Mouse (Mus musculus): ENCODE data around the gene Cttn. TPM values are rescaled to one million over a fixed set of nuclear protein-coding genes. Genes with fewer than 3 reads are reported as not detected.

Gene Cttn
- 177 and 180 TPM in 2 replicates for polyA plus RNA-seq (2014; fragmentation: Nextera tagmentation; extraction: Ambion mirVana)

DNA sequence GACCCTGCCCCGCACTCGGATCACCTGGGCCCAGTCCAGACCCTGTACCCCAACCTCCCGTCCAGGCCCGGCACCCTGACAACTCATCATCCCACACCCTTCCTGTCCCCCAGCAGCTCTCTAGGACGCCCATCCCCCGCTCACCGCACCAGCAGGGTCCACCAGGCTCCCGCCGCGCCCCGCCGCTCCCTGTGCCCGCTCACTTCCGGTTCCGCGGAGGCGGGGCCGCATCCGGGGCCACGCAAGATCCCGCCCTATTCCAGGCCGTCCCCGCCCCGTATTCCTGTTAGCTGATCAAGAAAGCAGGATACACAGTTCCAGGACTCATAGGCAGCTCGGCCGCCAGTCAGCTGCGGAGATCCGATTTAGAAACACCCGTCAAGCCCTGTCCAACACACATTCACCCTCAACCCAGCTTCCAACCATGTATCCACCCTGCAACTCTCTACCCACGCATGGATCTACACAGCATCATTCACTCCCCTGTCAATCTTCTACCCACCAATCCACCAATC, at the start of gene Cttn:
Gene Cttn (minus strand): TSS at position 465 of the 515 bp plus-strand sequence.
- peak; percentile 92 for ATAC-seq (ENCODE audit: insufficient number of reproducible peaks, insufficient read depth, low FRiP score, low read depth)
- Histone ChIP-seq H3K4me3 (ENCODE audit: low read depth, low read length) (peak within 1 kb of the TSS; percentile 90), H3K9me3 (ENCODE audit: control insufficient read depth, low read depth, low read length) (no peaks in the 10 kb centered on the region), H3K27ac (ENCODE audit: low read length) (peak within 1 kb of the TSS; percentile 84), H3K27me3 (ENCODE audit: control insufficient read depth, insufficient read depth, low read length) (no peaks in the 10 kb centered on the region), H3K36me3 (ENCODE audit: control insufficient read depth, insufficient read depth, low read length) (peaks cover 1% of the 10 kb centered on the region), H3K4me2 (replicated peaks; ENCODE audit: low read depth, low read length) (peak within 1 kb of the TSS; percentile 74), H3K4me1 (ENCODE audit: control insufficient read depth, insufficient read depth, low read length) (peaks cover 8% of the 10 kb centered on the region; the same call in 1 of the 2 replicates), H3K9ac (replicated peaks; ENCODE audit: low read depth, low read length) (peak within 1 kb of the TSS; percentile 94)
- WGBS: under 1% methylated on average over 28 of the region's 30 CpGs

GRCm38 (mm10) chr7:144519852-144520251, 49.0 kb upstream of the Cttn start:
- Histone ChIP-seq H3K4me2 (replicated peaks; ENCODE audit: low read depth, low read length) (no peak overlapping the region), H3K27ac (ENCODE audit: low read length) (no peak overlapping the region), H3K27me3 (ENCODE audit: control insufficient read depth, insufficient read depth, low read length) (no peaks in the 10 kb centered on the region), H3K4me3 (ENCODE audit: low read depth, low read length) (no peak overlapping the region), H3K4me1 (ENCODE audit: control insufficient read depth, insufficient read depth, low read length) (no peaks in the 10 kb centered on the region), H3K9ac (replicated peaks; ENCODE audit: low read depth, low read length) (no peak overlapping the region), H3K9me3 (ENCODE audit: control insufficient read depth, low read depth, low read length) (no peaks in the 10 kb centered on the region), H3K36me3 (ENCODE audit: control insufficient read depth, insufficient read depth, low read length) (peaks cover 30% of the 10 kb centered on the region)
- no peak for ATAC-seq (ENCODE audit: insufficient number of reproducible peaks, insufficient read depth, low FRiP score, low read depth)
- WGBS: 94% methylated on average over 5 of the region's 5 CpGs

- Histone ChIP-seq H3K36me3 (ENCODE audit: control insufficient read depth, insufficient read depth, low read length) (peaks cover 59% of the 10 kb centered on the region), H3K4me1 (ENCODE audit: control insufficient read depth, insufficient read depth, low read length) (no peaks in the 10 kb centered on the region), H3K9me3 (ENCODE audit: control insufficient read depth, low read depth, low read length) (no peaks in the 10 kb centered on the region), H3K4me2 (replicated peaks; ENCODE audit: low read depth, low read length) (no peak overlapping the region), H3K4me3 (ENCODE audit: low read depth, low read length) (no peak overlapping the region), H3K27me3 (ENCODE audit: control insufficient read depth, insufficient read depth, low read length) (no peaks in the 10 kb centered on the region), H3K9ac (replicated peaks; ENCODE audit: low read depth, low read length) (no peak overlapping the region), H3K27ac (ENCODE audit: low read length) (no peak overlapping the region)
- no peak for ATAC-seq (ENCODE audit: insufficient number of reproducible peaks, insufficient read depth, low FRiP score, low read depth)
- WGBS: 83% methylated on average over 5 of the region's 5 CpGs
These were observed 45.9 kb upstream of the Cttn start for GRCm38 (mm10) chr7:144516711-144517110.

DNA sequence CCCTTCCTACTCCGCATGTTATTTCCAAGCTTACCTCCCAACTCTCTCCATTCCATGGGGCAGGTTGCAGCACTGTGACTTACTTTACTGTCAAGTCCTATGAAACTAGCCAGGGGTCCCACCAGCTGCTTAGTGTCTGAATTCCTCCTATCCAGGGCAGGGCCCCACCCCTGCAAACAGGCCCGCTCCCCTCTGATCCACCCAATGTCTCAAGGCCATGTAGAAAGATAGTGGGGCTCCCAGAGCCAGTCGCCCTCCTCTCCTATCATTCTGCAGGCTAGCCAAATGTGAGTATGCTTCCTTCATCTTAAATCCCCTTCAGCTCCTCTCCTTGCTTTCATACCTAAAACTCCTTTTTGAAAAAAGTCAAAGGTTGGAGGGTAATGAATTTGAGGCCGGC, 38.3 kb upstream of the Cttn start:
- H3K4me2 ChIP-seq (replicated peaks; ENCODE audit: low read depth, low read length): no peak overlapping the region
- H3K4me3 ChIP-seq (ENCODE audit: low read depth, low read length): no peak overlapping the region
- no peak overlapping the region for H3K27ac ChIP-seq (ENCODE audit: low read length)
- no peak overlapping the region for H3K9ac ChIP-seq (replicated peaks; ENCODE audit: low read depth, low read length)
- 90% methylated on average over 4 of the region's 4 CpGs for WGBS
- ATAC-seq (ENCODE audit: insufficient number of reproducible peaks, insufficient read depth, low FRiP score, low read depth): no peak
- no peaks in the 10 kb centered on the region for H3K27me3 ChIP-seq (ENCODE audit: control insufficient read depth, insufficient read depth, low read length)
- peaks cover 82% of the 10 kb centered on the region for H3K36me3 ChIP-seq (ENCODE audit: control insufficient read depth, insufficient read depth, low read length)
- H3K4me1 ChIP-seq (ENCODE audit: control insufficient read depth, insufficient read depth, low read length): no peaks in the 10 kb centered on the region
- no peaks in the 10 kb centered on the region for H3K9me3 ChIP-seq (ENCODE audit: control insufficient read depth, low read depth, low read length)

DNA sequence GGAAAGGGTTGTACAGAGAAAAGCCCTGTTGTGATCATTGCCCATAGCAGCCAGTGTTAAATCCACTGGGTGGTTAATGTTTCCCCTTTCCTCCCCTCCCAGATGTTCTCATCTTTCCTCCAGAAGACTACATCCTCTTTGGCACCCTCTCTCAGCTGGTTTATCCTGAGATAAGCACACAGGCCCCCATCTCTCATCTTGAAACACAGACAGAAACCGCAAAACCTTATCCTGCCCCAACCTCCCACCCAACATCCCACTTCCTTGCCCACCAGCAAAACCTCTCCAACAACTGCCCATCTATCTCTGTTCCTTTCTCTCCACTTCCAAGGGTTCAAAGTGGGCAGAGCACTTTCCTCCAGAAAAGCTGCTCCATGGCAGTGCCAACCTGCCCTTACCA, 36.0 kb upstream of the Cttn start:
- H3K9ac ChIP-seq (replicated peaks; ENCODE audit: low read depth, low read length): no peak overlapping the region
- no peaks in the 10 kb centered on the region for H3K4me1 ChIP-seq (ENCODE audit: control insufficient read depth, insufficient read depth, low read length)
- WGBS: 97% methylated on average over 1 of the region's 1 CpGs
- no peak for ATAC-seq (ENCODE audit: insufficient number of reproducible peaks, insufficient read depth, low FRiP score, low read depth)
- H3K9me3 ChIP-seq (ENCODE audit: control insufficient read depth, low read depth, low read length): no peaks in the 10 kb centered on the region
- H3K4me3 ChIP-seq (ENCODE audit: low read depth, low read length): no peak overlapping the region
- H3K27ac ChIP-seq (ENCODE audit: low read length): no peak overlapping the region
- peaks cover 78% of the 10 kb centered on the region for H3K36me3 ChIP-seq (ENCODE audit: control insufficient read depth, insufficient read depth, low read length)
- H3K4me2 ChIP-seq (replicated peaks; ENCODE audit: low read depth, low read length): no peak overlapping the region
- no peaks in the 10 kb centered on the region for H3K27me3 ChIP-seq (ENCODE audit: control insufficient read depth, insufficient read depth, low read length)

DNA sequence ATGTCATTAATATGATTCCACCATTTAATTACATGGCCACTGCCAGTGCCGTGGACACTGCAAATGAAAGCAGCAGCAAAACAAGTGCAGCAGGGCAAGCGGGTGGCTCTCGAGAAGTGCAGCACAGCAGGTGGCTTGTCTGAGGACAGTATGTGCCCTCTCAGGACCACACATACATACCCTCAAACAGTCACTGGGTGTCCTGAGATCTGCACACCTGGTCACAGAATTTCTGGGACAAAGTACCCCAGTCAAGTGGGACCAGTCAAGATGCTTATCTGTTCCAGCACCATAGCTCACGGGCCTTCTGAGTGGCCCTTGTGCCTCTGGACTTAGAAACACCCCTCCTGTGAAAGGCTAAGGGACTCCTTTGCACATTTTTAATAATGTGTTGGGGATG, 33.1 kb upstream of the Cttn start:
- Histone ChIP-seq H3K4me3 (ENCODE audit: low read depth, low read length) (no peak overlapping the region), H3K9me3 (ENCODE audit: control insufficient read depth, low read depth, low read length) (no peaks in the 10 kb centered on the region), H3K4me1 (ENCODE audit: control insufficient read depth, insufficient read depth, low read length) (no peaks in the 10 kb centered on the region), H3K9ac (replicated peaks; ENCODE audit: low read depth, low read length) (no peak overlapping the region), H3K4me2 (replicated peaks; ENCODE audit: low read depth, low read length) (no peak overlapping the region), H3K27ac (ENCODE audit: low read length) (no peak overlapping the region), H3K27me3 (ENCODE audit: control insufficient read depth, insufficient read depth, low read length) (no peaks in the 10 kb centered on the region), H3K36me3 (ENCODE audit: control insufficient read depth, insufficient read depth, low read length) (peaks cover 65% of the 10 kb centered on the region)
- ATAC-seq (ENCODE audit: insufficient number of reproducible peaks, insufficient read depth, low FRiP score, low read depth): no peak
- WGBS: 90% methylated on average over 4 of the region's 4 CpGs

- Histone ChIP-seq H3K9me3 (ENCODE audit: control insufficient read depth, low read depth, low read length) (no peaks in the 10 kb centered on the region), H3K36me3 (ENCODE audit: control insufficient read depth, insufficient read depth, low read length) (peaks cover 45% of the 10 kb centered on the region), H3K27me3 (ENCODE audit: control insufficient read depth, insufficient read depth, low read length) (no peaks in the 10 kb centered on the region), H3K4me2 (replicated peaks; ENCODE audit: low read depth, low read length) (no peak overlapping the region), H3K9ac (replicated peaks; ENCODE audit: low read depth, low read length) (no peak overlapping the region), H3K4me3 (ENCODE audit: low read depth, low read length) (no peak overlapping the region), H3K4me1 (ENCODE audit: control insufficient read depth, insufficient read depth, low read length) (no peaks in the 10 kb centered on the region), H3K27ac (ENCODE audit: low read length) (no peak overlapping the region)
- ATAC-seq (ENCODE audit: insufficient number of reproducible peaks, insufficient read depth, low FRiP score, low read depth): 0 out of 2 replicates have a peak, but pooled peaks have one; percentile 14
- 77% methylated on average over 1 of the region's 1 CpGs for WGBS
These were observed 22.1 kb upstream of the Cttn start for GRCm38 (mm10) chr7:144492931-144493330.

GRCm38 (mm10) chr7:144490201-144490873, 19.5 kb upstream of the Cttn start:
- 82% methylated on average over 8 of the region's 8 CpGs for WGBS
- H3K9ac ChIP-seq (replicated peaks; ENCODE audit: low read depth, low read length): no peak overlapping the region
- no peak overlapping the region for H3K4me3 ChIP-seq (ENCODE audit: low read depth, low read length)
- peaks cover 35% of the 10 kb centered on the region for H3K36me3 ChIP-seq (ENCODE audit: control insufficient read depth, insufficient read depth, low read length)
- no peaks in the 10 kb centered on the region for H3K4me1 ChIP-seq (ENCODE audit: control insufficient read depth, insufficient read depth, low read length)
- H3K27ac ChIP-seq (ENCODE audit: low read length): no peak overlapping the region
- no peaks in the 10 kb centered on the region for H3K27me3 ChIP-seq (ENCODE audit: control insufficient read depth, insufficient read depth, low read length)
- no peaks in the 10 kb centered on the region for H3K9me3 ChIP-seq (ENCODE audit: control insufficient read depth, low read depth, low read length)
- no peak overlapping the region for H3K4me2 ChIP-seq (replicated peaks; ENCODE audit: low read depth, low read length)
- ATAC-seq (ENCODE audit: insufficient number of reproducible peaks, insufficient read depth, low FRiP score, low read depth): no peak

Data from stomach, embryonic 14.5 days (tissue).